Mouse (Mus musculus): ENCODE results near the gene Ube2b. TPM values are rescaled to one million over a fixed set of nuclear protein-coding genes. Genes with fewer than 3 reads are reported as not detected.

Ube2b gene
- polyA plus RNA-seq, 1 experiment from 2014 or later, result 241 TPM

GRCm38 (mm10) chr11:51944239-51944638 lies 56.3 kb downstream of the Ube2b start:
- Histone ChIP-seq H3K4me3 (no peak overlapping the region), H3K4me1 (peaks cover 20% of the 10 kb centered on the region), H3K9ac (no peak overlapping the region), H3K4me2 (no peak overlapping the region), H3K9me3 (no peaks in the 10 kb centered on the region), H3K36me3 (no peaks in the 10 kb centered on the region), H3K27ac (no peak overlapping the region), H3K27me3 (no peaks in the 10 kb centered on the region)
- no peak for ATAC-seq (ENCODE audit: insufficient number of reproducible peaks, low FRiP score, low TSS enrichment, low read depth)
- 71% methylated on average over 3 of the region's 3 CpGs for WGBS

DNA sequence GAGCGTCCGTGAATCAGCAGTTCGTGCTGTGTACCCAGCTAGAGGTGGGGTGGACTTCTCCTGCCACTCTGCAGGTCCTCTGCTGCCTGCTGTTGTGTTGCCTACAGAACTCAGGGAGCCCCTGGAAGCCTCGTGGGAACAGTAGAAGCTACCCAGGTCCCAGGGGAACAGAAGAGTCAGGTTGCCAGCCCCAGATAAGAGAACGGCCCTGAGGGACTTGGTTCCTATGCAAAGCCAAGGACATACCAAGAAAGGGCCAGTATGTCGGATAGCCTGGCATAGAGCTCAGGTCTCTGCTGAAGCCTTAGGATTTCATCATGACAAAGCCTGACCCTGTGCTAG lies 57.1 kb downstream of the Ube2b start:
- no peaks in the 10 kb centered on the region for H3K9me3 ChIP-seq
- H3K9ac ChIP-seq, result no peak overlapping the region
- peaks cover 20% of the 10 kb centered on the region for H3K4me1 ChIP-seq
- no peaks in the 10 kb centered on the region for H3K36me3 ChIP-seq
- H3K27ac ChIP-seq, result no peak overlapping the region
- H3K4me2 ChIP-seq, result no peak overlapping the region
- ATAC-seq (ENCODE audit: insufficient number of reproducible peaks, low FRiP score, low TSS enrichment, low read depth), result 0 out of 2 replicates have a peak, but pooled peaks have one; percentile 5
- H3K27me3 ChIP-seq, result no peaks in the 10 kb centered on the region
- WGBS, result 43% methylated on average over 6 of the region's 6 CpGs
- no peak overlapping the region for H3K4me3 ChIP-seq

DNA sequence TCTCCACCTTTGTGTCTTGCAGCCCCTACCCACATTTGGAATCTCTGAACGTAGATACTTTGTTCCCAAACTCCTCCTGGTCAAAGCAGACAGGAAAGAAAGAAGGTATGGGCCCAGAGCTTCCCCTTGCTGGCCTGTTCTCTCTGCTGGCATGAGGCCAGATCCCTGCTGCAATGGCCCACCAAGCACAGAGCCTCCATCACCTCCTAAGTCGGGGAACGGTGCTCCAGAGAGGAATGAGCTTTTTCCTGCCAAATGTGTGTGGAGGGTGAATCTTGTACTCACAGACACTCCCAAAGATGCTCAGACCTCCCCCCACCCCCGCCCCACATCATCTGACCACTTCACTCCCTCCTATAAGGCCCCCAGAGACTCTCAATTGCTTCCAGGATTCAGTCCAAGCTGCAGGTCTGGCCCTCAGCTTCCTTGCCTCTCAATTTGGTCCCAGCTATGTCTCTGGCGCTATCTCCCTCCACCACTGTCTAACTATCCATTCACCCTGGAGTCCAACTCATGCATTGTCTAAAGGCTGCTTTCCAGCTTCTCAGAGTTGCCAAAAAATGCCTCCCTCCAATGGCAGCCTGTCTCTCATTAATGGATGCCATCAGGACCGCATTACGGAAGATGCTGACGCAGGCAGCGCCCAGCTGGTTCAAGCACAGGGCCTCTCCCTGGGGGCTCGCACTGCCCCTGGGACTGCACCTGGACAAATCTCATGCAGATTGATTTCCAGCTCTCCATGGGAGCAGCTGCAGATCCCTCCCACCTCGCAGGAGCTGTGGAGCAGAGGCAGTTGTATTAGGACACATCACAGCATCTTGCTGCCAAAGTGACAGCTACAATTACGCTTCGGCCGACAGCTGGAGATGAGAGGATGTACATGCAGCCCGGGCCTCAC lies 57.7 kb downstream of the Ube2b start:
- Histone ChIP-seq H3K4me1 (peaks cover 20% of the 10 kb centered on the region), H3K4me3 (no peak overlapping the region), H3K4me2 (no peak overlapping the region), H3K9me3 (no peaks in the 10 kb centered on the region), H3K36me3 (no peaks in the 10 kb centered on the region), H3K27me3 (no peaks in the 10 kb centered on the region), H3K27ac (no peak overlapping the region), H3K9ac (no peak overlapping the region)
- ATAC-seq (ENCODE audit: insufficient number of reproducible peaks, low FRiP score, low TSS enrichment, low read depth), result peak; percentile 47
- WGBS, result 35% methylated on average over 15 of the region's 15 CpGs

DNA sequence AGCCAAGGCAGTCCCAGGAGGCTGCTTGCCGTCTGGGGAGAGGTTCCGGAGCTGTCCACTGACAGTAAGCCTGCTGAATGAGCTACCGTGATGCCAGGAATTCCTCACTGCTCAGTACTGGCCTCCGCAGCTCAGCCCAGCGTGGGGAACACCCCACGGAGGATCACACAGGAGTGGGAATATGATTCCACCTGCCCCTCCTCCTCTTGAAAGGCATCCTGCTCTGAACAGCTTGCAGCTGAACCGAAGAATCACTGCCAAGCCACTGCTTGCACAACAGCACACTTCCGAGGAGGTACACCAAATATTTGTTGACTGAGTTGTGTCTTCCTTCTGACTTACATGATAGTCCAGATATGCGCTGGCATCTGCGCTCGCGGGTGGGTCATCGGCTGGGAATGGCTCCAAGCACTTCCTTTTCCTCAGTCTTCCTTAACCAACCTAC lies 60.0 kb downstream of the Ube2b start:
- 55% methylated on average over 13 of the region's 13 CpGs for WGBS
- H3K4me3 ChIP-seq, result no peak overlapping the region
- no peaks in the 10 kb centered on the region for H3K9me3 ChIP-seq
- H3K27ac ChIP-seq, result no peak overlapping the region
- H3K9ac ChIP-seq, result no peak overlapping the region
- H3K4me1 ChIP-seq, result peaks cover 17% of the 10 kb centered on the region
- H3K36me3 ChIP-seq, result no peaks in the 10 kb centered on the region
- no peaks in the 10 kb centered on the region for H3K27me3 ChIP-seq
- no peak for ATAC-seq (ENCODE audit: insufficient number of reproducible peaks, low FRiP score, low TSS enrichment, low read depth)
- H3K4me2 ChIP-seq, result no peak overlapping the region

- 85% methylated on average over 8 of the region's 8 CpGs for WGBS
- peaks cover 13% of the 10 kb centered on the region for H3K4me1 ChIP-seq
- H3K4me2 ChIP-seq, result no peak overlapping the region
- ATAC-seq (ENCODE audit: insufficient number of reproducible peaks, low FRiP score, low TSS enrichment, low read depth), result no peak
- H3K4me3 ChIP-seq, result no peak overlapping the region
- no peak overlapping the region for H3K27ac ChIP-seq
- H3K9ac ChIP-seq, result no peak overlapping the region
- H3K9me3 ChIP-seq, result no peaks in the 10 kb centered on the region
- no peaks in the 10 kb centered on the region for H3K27me3 ChIP-seq
- H3K36me3 ChIP-seq, result no peaks in the 10 kb centered on the region
Measured at GRCm38 (mm10) chr11:51939590-51939955, 61.0 kb downstream of the Ube2b start.

DNA sequence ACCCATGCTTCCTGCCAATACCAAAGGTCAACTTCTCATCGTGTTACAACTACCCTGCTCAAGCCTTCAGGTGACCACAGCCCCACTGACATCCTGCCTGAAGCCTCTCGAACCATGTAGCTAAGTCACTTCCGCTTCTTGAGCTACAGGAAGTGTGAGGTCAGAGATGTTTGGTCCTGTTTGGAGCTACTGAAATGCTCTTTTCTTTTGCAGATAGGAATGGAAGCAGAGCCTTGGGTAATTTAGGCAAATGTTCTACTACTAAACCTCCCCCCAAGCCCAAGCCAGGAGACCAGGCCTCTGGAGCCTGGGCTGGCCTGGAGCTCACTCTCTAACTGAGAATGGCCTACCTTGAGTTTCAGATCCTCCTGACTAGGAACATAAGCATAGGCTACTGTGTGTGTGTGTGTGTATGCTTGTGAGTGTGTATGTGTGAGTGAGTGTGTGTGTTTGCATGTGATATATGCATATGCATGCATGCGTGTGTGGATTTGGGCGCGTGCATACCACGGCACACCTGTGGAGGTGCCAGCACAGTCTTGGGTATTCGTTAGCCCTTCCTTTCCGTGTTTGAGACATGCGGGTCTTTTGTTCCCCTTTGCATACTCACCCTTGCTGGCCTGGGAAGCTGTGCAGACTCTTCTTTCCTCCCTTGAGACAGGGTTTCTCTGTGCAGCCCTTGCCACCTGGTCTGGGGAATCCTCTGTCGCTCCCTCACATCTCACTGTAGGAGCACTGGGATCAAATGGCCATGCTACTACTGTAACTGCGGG lies 61.6 kb downstream of the Ube2b start:
- 81% methylated on average over 12 of the region's 12 CpGs for WGBS

DNA sequence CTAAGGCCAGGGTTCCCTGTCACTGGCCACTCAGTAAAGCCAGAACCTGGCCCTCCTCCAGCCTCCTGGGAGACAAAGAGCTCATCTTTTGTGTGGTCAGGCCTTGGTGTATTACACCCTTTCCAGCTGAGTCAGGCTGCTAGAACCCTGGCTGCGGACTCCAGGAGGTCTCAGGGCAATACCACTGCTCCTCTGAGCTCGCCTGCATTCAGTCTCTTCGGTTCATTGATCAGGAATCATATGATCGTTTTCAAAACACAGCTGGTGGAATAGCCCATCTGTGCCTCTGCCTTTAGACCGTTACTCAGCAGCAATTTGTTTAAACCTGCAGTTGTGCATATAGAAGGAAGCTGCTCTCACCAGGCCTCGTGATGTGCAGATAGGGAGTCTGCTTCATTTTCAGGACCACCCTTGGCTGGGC lies 63.2 kb downstream of the Ube2b start:
- Histone ChIP-seq H3K4me1 (no peaks in the 10 kb centered on the region), H3K27ac (no peak overlapping the region), H3K36me3 (no peaks in the 10 kb centered on the region), H3K4me3 (no peak overlapping the region), H3K27me3 (no peaks in the 10 kb centered on the region), H3K4me2 (no peak overlapping the region), H3K9ac (no peak overlapping the region), H3K9me3 (no peaks in the 10 kb centered on the region)
- 71% methylated on average over 6 of the region's 6 CpGs for WGBS
- no peak for ATAC-seq (ENCODE audit: insufficient number of reproducible peaks, low FRiP score, low TSS enrichment, low read depth)

More for the DNA sequence above, 61.6 kb downstream of the Ube2b start:
- no peak overlapping the region for H3K4me2 ChIP-seq
- no peaks in the 10 kb centered on the region for H3K27me3 ChIP-seq
- no peak overlapping the region for H3K4me3 ChIP-seq
- no peak overlapping the region for H3K9ac ChIP-seq
- no peak overlapping the region for H3K27ac ChIP-seq
- H3K9me3 ChIP-seq, result no peaks in the 10 kb centered on the region
- H3K4me1 ChIP-seq, result peaks cover 13% of the 10 kb centered on the region
- no peaks in the 10 kb centered on the region for H3K36me3 ChIP-seq
- no peak for ATAC-seq (ENCODE audit: insufficient number of reproducible peaks, low FRiP score, low TSS enrichment, low read depth)

DNA sequence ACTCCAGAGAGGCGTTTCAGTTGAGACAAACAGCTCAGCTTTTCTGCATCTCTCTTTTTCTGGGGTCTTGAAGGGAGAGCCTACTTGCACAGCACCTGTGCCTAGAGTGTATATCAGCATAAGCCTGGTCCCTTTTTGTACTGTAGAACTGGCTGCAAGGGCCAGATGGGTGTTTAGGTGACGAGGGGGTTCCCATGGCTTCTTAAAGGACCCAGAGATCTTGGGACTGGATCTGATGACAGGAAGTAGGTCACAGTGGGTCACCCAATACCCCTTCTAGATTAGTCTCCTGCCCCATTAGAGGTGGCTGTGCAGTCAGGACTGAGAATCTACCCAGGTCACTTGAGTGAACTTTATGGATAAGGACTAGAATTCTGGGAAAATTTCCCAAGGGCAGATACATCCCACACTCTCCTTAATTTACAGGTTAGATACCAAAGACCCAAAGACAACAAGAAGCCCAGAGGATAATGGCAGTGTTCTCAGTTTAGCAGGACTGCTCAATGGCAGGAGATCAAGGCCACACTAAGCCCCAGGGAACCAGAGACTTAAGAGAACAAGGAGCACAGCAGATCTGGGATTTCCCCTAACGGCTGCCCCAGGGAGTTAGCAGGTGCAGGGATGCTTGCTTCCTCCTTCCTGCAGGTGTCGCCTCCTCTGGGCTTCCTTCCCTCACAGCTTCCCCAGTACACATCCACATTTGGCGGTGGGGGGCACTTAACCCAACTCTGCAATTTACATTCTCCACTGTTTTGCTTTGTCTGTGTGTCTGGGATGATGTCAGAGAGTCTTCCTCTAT lies 64.7 kb downstream of the Ube2b start:
- no peaks in the 10 kb centered on the region for H3K36me3 ChIP-seq
- no peak overlapping the region for H3K4me2 ChIP-seq
- ATAC-seq (ENCODE audit: insufficient number of reproducible peaks, low FRiP score, low TSS enrichment, low read depth), result no peak
- no peak overlapping the region for H3K27ac ChIP-seq
- no peaks in the 10 kb centered on the region for H3K27me3 ChIP-seq
- H3K4me1 ChIP-seq, result no peaks in the 10 kb centered on the region
- no peaks in the 10 kb centered on the region for H3K9me3 ChIP-seq
- no peak overlapping the region for H3K4me3 ChIP-seq
- 54% methylated on average over 5 of the region's 5 CpGs for WGBS
- no peak overlapping the region for H3K9ac ChIP-seq

Other genes starting within 250 kb of the Ube2b start
- gene Sec24a, start 237.1 kb downstream of the Ube2b start, polyA plus RNA-seq (2015; fragmentation: Nextera tagmentation; extraction: Ambion mirVana), result 17.0 and 17.4 TPM in 2 replicates
- 121 and 124 TPM in 2 replicates for gene Sar1b, start 237.1 kb downstream of the Ube2b start, polyA plus RNA-seq (2015; fragmentation: Nextera tagmentation; extraction: Ambion mirVana)
- gene Jade2, start 143.1 kb downstream of the Ube2b start, polyA plus RNA-seq (2015; fragmentation: Nextera tagmentation; extraction: Ambion mirVana), result 1.8 and 1.9 TPM in 2 replicates
- gene Cdkn2aipnl, start 33.1 kb downstream of the Ube2b start, polyA plus RNA-seq (2015; fragmentation: Nextera tagmentation; extraction: Ambion mirVana), result 79.2 and 83.8 TPM in 2 replicates
- gene Cdkl3, start 3.5 kb upstream of the Ube2b start, polyA plus RNA-seq (2015; fragmentation: Nextera tagmentation; extraction: Ambion mirVana), result 7.2 and 10.2 TPM in 2 replicates
- 64.4 and 73.9 TPM in 2 replicates for gene Ppp2ca, start 97.9 kb upstream of the Ube2b start, polyA plus RNA-seq (2015; fragmentation: Nextera tagmentation; extraction: Ambion mirVana)
- not detected in 2 replicates for gene Olfr1373, start 144.8 kb upstream of the Ube2b start, polyA plus RNA-seq (2015; fragmentation: Nextera tagmentation; extraction: Ambion mirVana)
- not detected in 2 replicates for gene Olfr1371, start 213.2 kb upstream of the Ube2b start, polyA plus RNA-seq (2015; fragmentation: Nextera tagmentation; extraction: Ambion mirVana)
- 702 and 744 TPM in 2 replicates for gene Skp1a, start 231.2 kb upstream of the Ube2b start, polyA plus RNA-seq (2015; fragmentation: Nextera tagmentation; extraction: Ambion mirVana)

Measured in limb, embryonic 15.5 days (tissue).